Mouse (Mus musculus): ENCODE measurements around the gene Gm49358.

- TF ChIP-seq POLR2A (IDR thresholded peaks at IDR 0.05; ENCODE audit: extremely low read depth, insufficient read depth, low read length) (no peak), CTCF (IDR thresholded peaks at IDR 0.05; ENCODE audit: low read depth, low read length) (no peak)
Observed at GRCm38 (mm10) chr10:86782656-86783055, 18.9 kb downstream of the Gm49358 start.
